ENCODE assay signal across 8 mouse cellular contexts in genomic region chr4:70409994-70410721, GRCm38 (mm10). TPM values are rescaled to one million over a fixed set of nuclear protein-coding genes. Genes with fewer than 3 reads are reported as not detected.
DNase-seq lines count a peak whose midpoint lies in the region; ATAC-seq and TF ChIP-seq lines count a peak whose summit lies in the region.

Gene Cdk5rap2 (minus strand): TSS chr4:70410443.

- H3K4me3 ChIP-seq in gastrocnemius, adult 2 months, result peak within 1 kb of the TSS; percentile 99
- peak within 1 kb of the TSS; percentile 96 for H3K4me3 ChIP-seq in hindbrain, postnatal 0 days (ENCODE audit: low read length)
- H3K4me3 ChIP-seq in left cerebral cortex, adult 2 months, result peak within 1 kb of the TSS; percentile 86

- peaks cover 3% of the 10 kb centered on the region; the same call in 1 of the 2 replicates for H3K4me1 ChIP-seq in hindbrain, postnatal 0 days (ENCODE audit: insufficient read depth, low read length)

- H3K9me3 ChIP-seq in hindbrain, postnatal 0 days (ENCODE audit: low read length), result no peaks in the 10 kb centered on the region

- peak within 1 kb of the TSS; percentile 81 for H3K4me2 ChIP-seq in hindbrain, postnatal 0 days (ENCODE audit: low read depth, low read length)

- under 1% methylated on average over 55 of the region's 55 CpGs for WGBS in hindbrain, postnatal 0 days

- no peaks in the 10 kb centered on the region for H3K36me3 ChIP-seq in hindbrain, postnatal 0 days (ENCODE audit: insufficient read depth, low read length)

- intact Hi-C loops in gastrocnemius, adult 2 months (cut with DNase I), result no loop called here
- intact Hi-C loops in left cerebral cortex, adult 2 months (cut with DNase I), result loop anchor here (5.0 kb wide), 1 partner anchor 1782 kb away; no protein-coding TSS in a partner anchor

- peak; percentile 99 for DNase-seq in ZHBTc4 (ENCODE audit: low read depth, low spot score)
- peak; percentile 97 for DNase-seq in gastrocnemius, adult 2 months
- peak; percentile 99 for DNase-seq in hindbrain, postnatal 0 days (ENCODE audit: low spot score)
- DNase-seq in left cerebral cortex, adult 2 months (ENCODE audit: extremely low spot score in 1 of 2, low spot score in 2 of 2), result peak; percentile 96
- DNase-seq in right cerebral cortex, adult 2 months (ENCODE audit: low spot score in 2 of 2), result peak; percentile 96 to 98
- peak; percentile 96 for DNase-seq in urinary bladder, postnatal 14 days (ENCODE audit: low spot score)

- H3K9ac ChIP-seq in hindbrain, postnatal 0 days (replicated peaks; ENCODE audit: low read length), result peak within 1 kb of the TSS; percentile 83

- peak within 1 kb of the TSS; percentile 83 for H3K27ac ChIP-seq in gastrocnemius, adult 2 months
- H3K27ac ChIP-seq in hindbrain, postnatal 0 days, result peak within 1 kb of the TSS; percentile 74
- H3K27ac ChIP-seq in left cerebral cortex, adult 2 months, result peak within 1 kb of the TSS; percentile 45

- TF ChIP-seq CTCF in gastrocnemius, adult 2 months (IDR thresholded peaks at IDR 0.05), result no peak
- TF ChIP-seq CTCF in hindbrain, postnatal 0 days (IDR thresholded peaks at IDR 0.05; ENCODE audit: low read depth), result peak; percentile 45
- no peak for TF ChIP-seq CTCF in left cerebral cortex, adult 2 months (IDR thresholded peaks at IDR 0.05)

- H3K27me3 ChIP-seq in hindbrain, postnatal 0 days (ENCODE audit: insufficient read depth, low read length), result no peaks in the 10 kb centered on the region

- ATAC-seq in common myeloid progenitor, adult 5-6 weeks (replicated peaks; ENCODE audit: low read depth, poor library complexity, severe bottlenecking), result peak; percentile 98
- peak; percentile 98 for ATAC-seq in hindbrain, postnatal 0 days
- ATAC-seq in megakaryocyte, adult 5-6 weeks (ENCODE audit: poor library complexity, severe bottlenecking), result peak; percentile 99

RNA-seq across cellular contexts. Expression of gene Cdk5rap2, which starts in this region (rescaled TPM):
- 34.3 and 48.8 TPM in 2 replicates for total RNA-seq in common myeloid progenitor, adult 5-6 weeks (2017)
- total RNA-seq in gastrocnemius, adult 2 months (2021), result 1 to 10 TPM; 7.2 to 7.6 TPM
- total RNA-seq in hindbrain, postnatal 0 days (2014; rRNA removed), result 11.4 and 19.9 TPM in 2 replicates
- 8.6 and 8.9 TPM in 2 replicates for polyA plus RNA-seq in hindbrain, postnatal 0 days (2015; fragmentation: Nextera tagmentation; extraction: Ambion mirVana)
- total RNA-seq in left cerebral cortex, adult 2 months (2021), result 10 to 100 TPM; 10.3 to 10.7 TPM
- total RNA-seq in megakaryocyte, adult 5-6 weeks (2015), result 10.9 and 11.4 TPM in 2 replicates
- total RNA-seq in megakaryocyte, adult 5-6 weeks (2017), result 25.9 and 26.3 TPM in 2 replicates

Comparison
In these comparisons a context has a peak if more than half of its experiments do, and no peak if none do; other contexts are left out.
1. Peak in every context shown above with its lines: DNase-seq, ATAC-seq, H3K4me3 ChIP-seq and H3K27ac ChIP-seq.